Mouse (Mus musculus) megakaryocyte, adult 5-6 weeks (primary cell): ENCODE measurements at regions not wholly inside any gene's neighbourhood (a gene's known extent, or its start where the extent isn't known, plus 50 kb on each side); places are given as distances from the start of the nearest gene placed in this dataset.
A peak's percentile ranks its signal among the peaks of the same experiment; 100 is the strongest.

Source experiments
- ATAC-seq: 2 replicates; pipeline ENCODE4 v1.8.0; 2016; ENCODE audit warnings: mild to moderate bottlenecking, inconsistent platforms; ENCODE audit not compliant: poor library complexity, severe bottlenecking

GRCm38 (mm10) chr1:72003424-72004278 is 208.5 kb downstream of the Mreg start:
- no peak for ATAC-seq

GRCm38 (mm10) chr1:72002471-72003116 is 209.5 kb downstream of the Mreg start:
- ATAC-seq: no peak

- peak; percentile 66 for ATAC-seq
Measured at GRCm38 (mm10) chr1:72000741-72001140, 211.4 kb downstream of the Mreg start.

GRCm38 (mm10) chr1:71996828-71997227 is 215.3 kb downstream of the Mreg start:
- no peak for ATAC-seq

- ATAC-seq: no peak
Measured at GRCm38 (mm10) chr1:71996234-71996619, 215.9 kb downstream of the Mreg start.

GRCm38 (mm10) chr1:71995573-71996233 is 216.4 kb downstream of the Mreg start:
- no peak for ATAC-seq

- no peak for ATAC-seq
Measured at GRCm38 (mm10) chr1:71990936-71991335, 221.2 kb downstream of the Mreg start.

GRCm38 (mm10) chr1:71988086-71988485 is 224.0 kb downstream of the Mreg start:
- peak; percentile 90 for ATAC-seq

GRCm38 (mm10) chr1:71986047-71986446 is 226.1 kb downstream of the Mreg start:
- ATAC-seq: peak; percentile 58

GRCm38 (mm10) chr1:71983786-71984185 is 228.3 kb downstream of the Mreg start:
- no peak for ATAC-seq

- ATAC-seq: no peak
Measured at GRCm38 (mm10) chr1:71982423-71983262, 229.5 kb downstream of the Mreg start.

- ATAC-seq: no peak
Measured at GRCm38 (mm10) chr1:71980624-71981023, 231.5 kb downstream of the Mreg start.

GRCm38 (mm10) chr1:71979261-71979660 is 232.8 kb downstream of the Mreg start:
- no peak for ATAC-seq

GRCm38 (mm10) chr1:71977361-71977760 is 234.7 kb downstream of the Mreg start:
- no peak for ATAC-seq

GRCm38 (mm10) chr1:71974715-71975114 is 237.4 kb downstream of the Mreg start:
- ATAC-seq: peak; percentile 99

GRCm38 (mm10) chr1:71971943-71972342 is 240.2 kb downstream of the Mreg start:
- ATAC-seq: no peak

GRCm38 (mm10) chr1:71970771-71971170 is 241.3 kb downstream of the Mreg start:
- no peak for ATAC-seq

GRCm38 (mm10) chr1:71967574-71968104 is 244.5 kb downstream of the Mreg start:
- peak; percentile 81 for ATAC-seq

GRCm38 (mm10) chr1:71964450-71965126 is 247.5 kb downstream of the Mreg start:
- ATAC-seq: no peak

- ATAC-seq: peak; percentile 34; the same call in 1 of the 2 replicates
Measured at GRCm38 (mm10) chr1:71956940-71957339, 255.2 kb downstream of the Mreg start.
